Mouse (Mus musculus) Patski (cell line): ENCODE results near the gene Sar1b. TPM values are rescaled to one million over a fixed set of nuclear protein-coding genes. Genes with fewer than 3 reads are reported as not detected.
"Not testable (repeated sequence)": the region's sequence is repeated elsewhere in the genome, so short reads cannot be mapped to it uniquely, and the experiment has no call there.

Experiments used
- ATAC-seq: fragments of 100-300 bp; one replicate; pipeline ENCODE4 v1.8.0; 2021
- CTCF ChIA-PET: fragments of 350-600 bp; sonication (Branson Sonifier 250); formaldehyde crosslinking; loops from one replicate; lab custom pipeline; 2022; ENCODE audit warnings: inconsistent platforms; lab: Charles Lee
- POLR2A ChIA-PET: fragments of 350-600 bp; sonication (Branson Sonifier 250); formaldehyde crosslinking; loops from one replicate; lab custom pipeline; 2022; ENCODE audit warnings: antibody characterized with exemption, inconsistent platforms; lab: Charles Lee
- DNase-seq: peaks from one replicate; pipeline ENCODE4 v3.0.0-alpha.2; 2011; ENCODE audit warnings: low read depth, low spot score
- H3K27me3 ChIP-seq: fragments of 371-371 bp; one replicate; pipeline ENCODE4 v1.5.1; 2021
- CTCF ChIP-seq: fragments of 100-300 bp; IDR thresholded peaks from one replicate; pipeline ENCODE4 v1.5.1; 2021
- in situ Hi-C: fragments of 300-500 bp; cut with MboI; formaldehyde crosslinking; loops from 3 replicates; pipeline ENCODE4 v1.11.1; 2018; ENCODE audit warnings: low pct_unique_long_range_greater_than_20kb, mixed read lengths
- polyA plus RNA-seq: library from polyadenylated mRNA; unstranded; gene quantifications from one replicate; pipeline ENCODE4 v1.2.3, GENCODE M21; 2021

Sar1b gene
- polyA plus RNA-seq, 1 experiment from 2014 or later = 91.0 TPM

DNA sequence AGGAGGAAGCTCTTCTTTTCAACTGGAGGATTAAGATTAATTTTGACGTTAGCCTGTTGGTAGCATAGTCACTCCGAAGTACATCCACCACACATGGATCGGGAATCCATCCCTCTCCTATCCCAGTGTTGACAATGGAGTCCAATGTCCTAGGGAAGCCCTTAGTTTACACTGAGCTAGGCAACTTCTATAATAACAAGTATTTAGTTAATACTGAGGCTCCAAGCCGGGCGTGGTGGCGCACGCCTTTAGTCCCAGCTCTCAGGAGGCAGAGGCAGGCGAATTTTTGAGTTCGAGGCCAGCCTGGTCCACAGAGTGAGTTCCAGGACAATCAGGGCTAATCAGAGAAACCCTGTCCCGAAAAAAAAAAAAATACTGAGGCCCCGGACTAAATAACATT lies 6.5 kb upstream of the Sar1b start:
- DNase-seq (no peak), ATAC-seq (no peak)
- POLR2A ChIA-PET = interaction anchor here (0.9 to 1.5 kb wide), 4 partner anchors 11 to 32 kb away, joined by 3 to 4 read pairs (median 3); no protein-coding TSS in a partner anchor
- CTCF ChIA-PET = no interaction called here
- in situ Hi-C loops = no loop called here
- H3K27me3 ChIP-seq = no peaks in the 10 kb centered on the region
- no peak for TF ChIP-seq CTCF

DNA sequence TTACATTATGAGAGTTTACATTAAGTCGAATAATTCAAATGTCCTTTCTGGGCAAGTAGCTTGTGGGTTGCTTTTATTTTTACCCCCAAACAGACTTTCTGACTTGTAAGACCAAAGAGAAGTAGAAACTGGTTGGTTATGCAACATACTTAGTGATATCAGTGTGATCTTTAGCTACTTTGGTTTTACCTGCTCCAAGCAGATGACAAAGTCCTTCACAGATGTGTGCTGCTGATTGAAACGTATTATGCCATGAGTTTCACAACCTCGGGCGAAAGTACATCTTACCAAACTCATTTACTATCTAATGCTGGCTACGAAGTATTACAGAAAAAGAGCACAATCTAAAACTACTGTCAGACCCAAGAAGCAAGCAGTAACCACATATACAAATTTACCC lies 5.9 kb upstream of the Sar1b start:
- no peak for DNase-seq
- CTCF ChIA-PET = no interaction called here
- POLR2A ChIA-PET = interaction anchor here (1.5 kb wide), 1 partner anchor 32 kb away, joined by 3 read pairs; no protein-coding TSS in a partner anchor
- H3K27me3 ChIP-seq = no peaks in the 10 kb centered on the region
- in situ Hi-C loops = no loop called here
- ATAC-seq = no peak
- no peak for TF ChIP-seq CTCF

DNA sequence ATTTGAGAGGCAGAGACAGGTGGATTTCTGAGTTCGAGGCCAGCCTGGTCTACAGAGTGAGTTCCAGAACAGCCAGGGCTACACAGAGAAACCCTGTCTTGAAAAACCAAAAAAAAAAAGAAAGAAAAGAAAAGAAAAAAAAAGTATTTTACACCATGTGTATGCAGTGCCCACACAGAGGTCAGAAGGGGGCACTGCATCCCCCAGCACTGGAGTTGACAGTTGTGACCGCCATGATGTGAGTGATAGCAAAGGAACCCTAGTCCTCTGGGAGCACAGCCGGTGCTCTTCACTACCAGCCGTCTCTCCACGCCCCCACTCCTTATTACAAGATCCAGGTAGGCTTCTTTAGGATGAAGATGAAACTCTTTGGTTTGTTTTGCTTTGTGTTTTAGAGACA lies 5.3 kb upstream of the Sar1b start:
- CTCF ChIA-PET, H3K27me3 ChIP-seq, in situ Hi-C loops, ATAC-seq, DNase-seq, POLR2A ChIA-PET: not testable (repeated sequence)

DNA sequence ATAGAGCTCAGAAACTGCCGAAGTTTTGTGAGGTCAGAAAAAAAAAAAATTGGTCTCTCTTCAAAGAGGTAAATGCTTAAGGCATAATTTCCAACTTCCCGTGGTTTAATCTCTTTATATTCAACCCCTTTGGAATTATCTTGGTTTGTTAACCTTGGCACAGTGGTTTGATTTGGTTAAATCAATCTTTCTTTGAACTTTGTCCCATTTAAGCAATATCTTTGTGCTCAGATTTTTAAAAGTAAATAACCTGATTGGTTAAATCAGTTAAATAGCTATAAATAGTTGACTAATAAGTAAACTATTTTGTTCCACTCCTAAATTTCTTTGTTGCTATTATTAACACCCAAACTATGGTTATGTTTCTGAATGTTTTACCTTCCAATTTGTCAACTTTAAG lies 4.2 kb upstream of the Sar1b start:
- TF ChIP-seq CTCF = no peak
- ChIA-PET POLR2A (no interaction called here), CTCF (no interaction called here)
- H3K27me3 ChIP-seq = no peaks in the 10 kb centered on the region
- in situ Hi-C loops = no loop called here
- DNase-seq (no peak), ATAC-seq (no peak)

DNA sequence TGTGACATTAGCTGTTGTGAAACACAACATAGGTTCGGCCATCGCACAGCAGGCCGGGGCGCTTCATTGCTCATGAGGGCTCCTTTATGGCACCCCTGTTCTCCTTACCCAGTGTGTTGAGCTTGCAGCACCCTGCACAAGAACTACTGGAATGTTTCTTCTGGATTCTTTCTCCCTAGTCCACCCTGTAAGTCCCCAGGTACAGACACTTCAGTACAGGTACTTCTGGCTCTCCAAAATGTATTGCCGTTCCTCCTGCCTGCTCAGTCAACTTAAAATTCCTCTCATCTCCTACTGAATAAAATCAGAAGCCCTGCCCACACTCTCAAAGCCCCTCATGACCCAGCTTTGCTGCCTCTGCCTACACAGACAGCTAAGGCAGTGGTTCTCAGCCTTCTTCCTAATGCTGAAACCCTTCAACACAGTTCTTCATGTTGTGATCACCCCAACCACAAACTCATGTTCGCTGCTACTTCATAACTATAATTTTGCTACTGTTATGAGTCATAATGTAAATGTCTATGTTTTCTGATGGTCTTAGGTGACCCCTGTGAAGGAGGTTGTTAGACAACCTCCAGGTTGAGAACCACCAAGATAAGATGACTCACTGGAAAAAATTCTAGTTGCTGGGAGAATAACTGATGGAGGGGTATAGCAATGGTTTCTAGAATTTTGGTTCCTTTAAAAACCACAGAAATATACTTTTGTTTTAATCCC lies 3.4 kb upstream of the Sar1b start:
- TF ChIP-seq CTCF = no peak
- no peak for ATAC-seq
- CTCF ChIA-PET = no interaction called here
- no peak for DNase-seq
- POLR2A ChIA-PET = no interaction called here
- in situ Hi-C loops = no loop called here
- H3K27me3 ChIP-seq = no peaks in the 10 kb centered on the region

DNA sequence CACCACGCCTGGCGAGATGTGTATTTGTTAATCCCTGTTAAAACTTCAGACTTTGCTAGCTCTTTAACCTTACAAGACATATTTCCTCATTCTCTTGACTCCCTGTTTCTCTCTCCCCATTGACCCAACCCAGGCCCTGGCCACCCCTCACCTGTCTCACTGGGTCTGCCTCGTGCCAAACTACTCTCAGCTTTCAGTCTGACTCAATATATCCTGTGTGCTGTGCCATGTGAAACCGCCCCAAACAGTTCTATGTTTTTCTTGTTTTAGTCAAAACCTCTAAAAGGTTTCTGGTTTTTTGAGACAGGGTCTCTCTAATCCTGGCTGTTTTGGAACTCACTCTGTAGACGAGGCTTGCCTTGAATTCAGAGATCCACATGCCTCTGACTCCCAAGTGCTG lies 2.2 kb upstream of the Sar1b start:
- ChIA-PET POLR2A (no interaction called here), CTCF (no interaction called here)
- DNase-seq (no peak), ATAC-seq (no peak)
- no peak for TF ChIP-seq CTCF
- no peaks in the 10 kb centered on the region for H3K27me3 ChIP-seq
- in situ Hi-C loops = no loop called here

DNA sequence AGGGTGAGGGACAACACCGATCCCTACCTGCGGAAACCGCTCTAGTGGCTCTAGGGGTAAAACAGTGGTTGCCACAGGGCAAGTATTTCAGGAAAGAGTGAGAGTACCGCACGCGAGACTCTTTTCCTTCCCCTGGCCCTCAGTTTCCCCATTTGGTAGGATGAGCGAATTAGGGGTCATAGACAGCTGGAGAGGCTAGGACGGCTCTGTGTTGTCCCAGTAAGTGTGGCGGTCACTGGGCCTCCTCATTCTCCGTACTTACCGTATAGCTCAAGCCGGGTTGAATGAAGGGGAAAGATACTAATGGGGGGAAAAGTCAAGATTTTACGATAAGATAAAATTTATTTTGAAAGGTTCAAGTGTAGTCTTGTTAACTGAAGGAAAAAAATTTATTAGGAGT lies 468 bp downstream of the Sar1b start:
- in situ Hi-C loops = no loop called here
- DNase-seq (no peak), ATAC-seq (no peak)
- H3K27me3 ChIP-seq = no peaks in the 10 kb centered on the region
- CTCF ChIA-PET = interaction anchor here (1.1 kb wide), 1 partner anchor 18 kb away, joined by 4 read pairs; no protein-coding TSS in a partner anchor
- POLR2A ChIA-PET = interaction anchor here (0.6 kb wide), 1 partner anchor 38 kb away, joined by 5 read pairs; no protein-coding TSS in a partner anchor
- TF ChIP-seq CTCF = no peak

DNA sequence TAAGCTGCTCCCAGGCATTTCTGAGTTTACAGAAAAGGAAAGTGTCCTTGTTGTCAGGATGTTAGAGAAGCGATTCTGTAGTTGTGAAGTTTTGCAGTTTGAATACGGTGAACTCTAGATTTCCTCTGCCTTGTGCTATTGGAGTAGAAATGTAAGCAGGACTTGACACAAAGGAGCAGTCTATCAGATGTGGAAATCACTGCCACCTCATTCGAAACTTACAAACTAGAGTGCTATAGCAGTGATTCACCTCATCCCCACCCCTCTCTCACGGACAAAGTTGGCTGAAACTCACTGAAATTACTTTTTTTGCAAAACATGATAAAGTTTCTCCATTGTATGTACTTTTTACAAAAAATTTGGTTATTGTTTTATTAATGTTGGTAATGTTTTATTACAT lies 1.3 kb downstream of the Sar1b start:
- no peak for TF ChIP-seq CTCF
- H3K27me3 ChIP-seq = no peaks in the 10 kb centered on the region
- CTCF ChIA-PET = no interaction called here
- in situ Hi-C loops = no loop called here
- ATAC-seq (no peak), DNase-seq (no peak)
- POLR2A ChIA-PET = no interaction called here

DNA sequence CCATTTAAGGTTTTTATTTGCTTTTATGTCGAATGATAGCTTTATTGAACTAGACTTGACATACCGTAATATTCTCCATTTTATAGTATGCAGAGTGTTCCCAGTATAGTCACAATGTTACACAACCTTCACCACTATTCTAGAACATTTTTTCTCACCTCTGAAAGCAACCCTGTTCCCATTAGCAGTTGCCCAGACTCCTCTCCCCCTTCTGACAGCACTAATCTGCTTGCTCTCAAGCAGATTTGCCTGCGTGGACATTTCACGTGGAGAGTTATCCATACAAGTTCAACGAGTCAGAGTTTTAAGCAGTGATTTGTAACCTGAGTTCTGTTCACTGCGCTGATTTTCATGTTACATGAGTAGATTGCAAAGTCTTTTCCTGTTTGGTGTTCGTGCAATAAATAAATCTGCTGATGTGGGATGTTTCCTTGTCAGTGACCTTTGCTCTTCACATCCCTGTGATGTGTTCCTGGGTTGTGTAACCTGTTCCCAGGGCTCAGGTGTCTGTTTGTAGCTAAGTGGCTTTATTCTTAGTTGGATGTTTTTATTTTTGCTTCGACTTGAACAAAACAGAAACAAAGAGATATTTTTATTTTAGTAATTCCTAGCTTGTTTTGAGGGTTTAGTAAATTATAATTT lies 4.2 kb downstream of the Sar1b start:
- TF ChIP-seq CTCF = no peak
- ChIA-PET POLR2A (interaction anchor here (0.6 to 1.0 kb wide), 3 partner anchors 11 to 170 kb away, joined by 3 read pairs; no protein-coding TSS in a partner anchor), CTCF (interaction anchor here (1.0 to 2.0 kb wide), 2 partner anchors 12 to 18 kb away, joined by 3 to 9 read pairs; no protein-coding TSS in a partner anchor)
- no peak for DNase-seq
- H3K27me3 ChIP-seq = no peaks in the 10 kb centered on the region
- no peak for ATAC-seq
- in situ Hi-C loops = no loop called here

DNA sequence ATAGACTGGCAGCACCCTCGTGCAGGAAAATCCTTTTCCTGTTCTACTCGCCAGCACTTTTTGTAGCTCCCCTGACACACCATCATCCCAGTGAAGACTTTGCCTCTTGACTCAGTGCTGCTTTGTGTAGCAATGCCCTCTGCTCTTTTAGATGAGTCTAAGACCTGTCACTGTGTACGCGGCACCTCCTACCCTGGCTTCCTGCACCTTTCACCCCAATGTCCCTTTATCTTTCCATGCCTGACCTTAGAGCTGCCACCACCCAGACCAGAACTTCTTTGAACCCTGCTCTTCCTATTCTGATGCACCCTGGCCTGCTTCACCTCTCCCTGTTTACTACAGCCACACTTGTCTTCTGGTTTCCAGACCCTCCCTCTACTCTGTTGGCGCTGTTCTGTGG lies 4.8 kb downstream of the Sar1b start:
- no peak for TF ChIP-seq CTCF
- POLR2A ChIA-PET = interaction anchor here (0.9 kb wide), 1 partner anchor 12 kb away, joined by 3 read pairs; no protein-coding TSS in a partner anchor
- CTCF ChIA-PET = interaction anchor here (1.2 kb wide), 1 partner anchor 49 kb away, joined by 3 read pairs; no protein-coding TSS in a partner anchor
- no peak for DNase-seq
- no peak for ATAC-seq
- in situ Hi-C loops = no loop called here
- H3K27me3 ChIP-seq = no peaks in the 10 kb centered on the region

DNA sequence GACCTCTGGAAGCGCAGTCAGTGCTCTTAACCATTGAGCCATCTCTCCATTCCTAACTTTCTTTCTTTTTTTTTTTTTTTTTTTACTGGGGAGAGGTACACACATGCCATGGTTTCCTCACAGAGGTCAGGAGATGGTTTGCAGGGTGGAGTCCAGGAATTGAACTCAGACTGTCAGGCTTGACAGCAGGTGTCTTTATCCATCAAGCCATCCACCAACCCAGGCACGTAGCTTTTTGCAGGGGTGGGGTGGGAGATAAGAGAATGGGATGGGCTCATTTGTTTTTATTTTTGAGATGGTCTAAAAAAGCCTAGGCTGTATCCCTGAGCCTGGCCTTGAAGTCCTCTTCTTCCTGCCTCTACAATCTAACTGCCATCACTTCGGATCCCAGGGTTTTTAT lies 12.0 kb downstream of the Sar1b start:
- POLR2A ChIA-PET = interaction anchor here (0.7 kb wide), 1 partner anchor 10 kb away, joined by 3 read pairs; no protein-coding TSS in a partner anchor
- ATAC-seq (no peak), DNase-seq (no peak)
- in situ Hi-C loops = no loop called here
- no peaks in the 10 kb centered on the region for H3K27me3 ChIP-seq
- TF ChIP-seq CTCF = no peak
- CTCF ChIA-PET = interaction anchor here (1.3 kb wide), 1 partner anchor 21 kb away, joined by 3 read pairs; no protein-coding TSS in a partner anchor
